ENCODE assay signal across 8 mouse cellular contexts in genomic region chr10:63476167-63476647, GRCm38 (mm10). TPM values are rescaled to one million over a fixed set of nuclear protein-coding genes. Genes with fewer than 3 reads are reported as not detected.
DNase-seq lines count a peak whose midpoint lies in the region; ATAC-seq and TF ChIP-seq lines count a peak whose summit lies in the region.
"Had no signal": no experiment of that assay in that cellular context is flagged by ENCODE, and none has a peak within 500 bp of the region (broad histone marks: within the 10 kb centered on the region; RNA-seq: fewer than 3 reads in every experiment).

No protein-coding gene starts in this region.

- peak overlapping the region; percentile 51 for H3K4me2 ChIP-seq in heart, embryonic 14.5 days (ENCODE audit: low read length)
- H3K4me2 ChIP-seq in liver, embryonic 15.5 days = no peak overlapping the region
- peak overlapping the region; percentile 14; the same call in 1 of the 2 replicates for H3K4me2 ChIP-seq in stomach, postnatal 0 days (replicated peaks; ENCODE audit: low read depth)

- TF ChIP-seq EP300 in stomach, postnatal 0 days (optimal IDR thresholded peaks at IDR 0.05) = no peak

- TF ChIP-seq CTCF in stomach, postnatal 0 days (IDR thresholded peaks at IDR 0.05; ENCODE audit: low read depth) = no peak

- ATAC-seq in heart, embryonic 14.5 days (ENCODE audit: insufficient number of reproducible peaks, insufficient read depth, low FRiP score, low read depth) = peak; percentile 78
- peak; percentile 34; the same call in 1 of the 2 replicates for ATAC-seq in liver, embryonic 15.5 days (ENCODE audit: insufficient read depth)
- ATAC-seq in stomach, postnatal 0 days (ENCODE audit: low FRiP score, low TSS enrichment) = peak; percentile 26; the same call in 1 of the 2 replicates

- no peak overlapping the region for H3K4me3 ChIP-seq in heart, embryonic 14.5 days (ENCODE audit: control insufficient read depth in 1 of 2, insufficient read depth in 1 of 2, low read depth in 1 of 2, low read length in 2 of 2)
- no peak overlapping the region for H3K4me3 ChIP-seq in liver, embryonic 15.5 days (replicated peaks)
- H3K4me3 ChIP-seq in stomach, postnatal 0 days (ENCODE audit: low read depth, low read length) = no peak overlapping the region

- DNase-seq in urinary bladder, postnatal 14 days (ENCODE audit: low spot score) = peak; percentile 37
- no peak for DNase-seq in urinary bladder, adult 18-20 months (ENCODE audit: low spot score in 2 of 2)
- peak; percentile 22 for DNase-seq in stomach, postnatal 0 days (ENCODE audit: low spot score)
- no peak for DNase-seq in spleen, postnatal 36 days (ENCODE audit: low spot score in 2 of 2)
- DNase-seq in retina, embryonic 14.5 days (ENCODE audit: low spot score) = no peak

- H3K27me3 ChIP-seq in heart, embryonic 14.5 days (ENCODE audit: control insufficient read depth, insufficient read depth, low read length) = no peaks in the 10 kb centered on the region
- no peaks in the 10 kb centered on the region for H3K27me3 ChIP-seq in liver, embryonic 15.5 days
- no peaks in the 10 kb centered on the region for H3K27me3 ChIP-seq in stomach, postnatal 0 days (ENCODE audit: control insufficient read depth, insufficient read depth, low read length)

- no peaks in the 10 kb centered on the region for H3K9me3 ChIP-seq in heart, embryonic 14.5 days (ENCODE audit: control insufficient read depth, low read length)
- no peaks in the 10 kb centered on the region for H3K9me3 ChIP-seq in liver, embryonic 15.5 days (replicated peaks)
- H3K9me3 ChIP-seq in stomach, postnatal 0 days (ENCODE audit: control insufficient read depth, low read length) = no peaks in the 10 kb centered on the region

- 17% methylated on average over 10 of the region's 10 CpGs for WGBS in heart, embryonic 14.5 days
- 35% methylated on average over 10 of the region's 10 CpGs for WGBS in liver, embryonic 15.5 days (ENCODE audit: insufficient replicate concordance)
- 27% methylated on average over 10 of the region's 10 CpGs for WGBS in stomach, postnatal 0 days

- peak overlapping the region; percentile 39 for H3K9ac ChIP-seq in heart, embryonic 14.5 days (ENCODE audit: low read length)
- no peak overlapping the region for H3K9ac ChIP-seq in liver, embryonic 15.5 days
- H3K9ac ChIP-seq in stomach, postnatal 0 days (ENCODE audit: low read length) = no peak overlapping the region

- H3K36me3 ChIP-seq in heart, embryonic 14.5 days (ENCODE audit: control insufficient read depth, insufficient read depth, low read length) = 0 out of 2 replicates have a peak, but pooled peaks cover 3% of the 10 kb centered on the region
- H3K36me3 ChIP-seq in liver, embryonic 15.5 days (replicated peaks) = no peaks in the 10 kb centered on the region
- H3K36me3 ChIP-seq in stomach, postnatal 0 days (ENCODE audit: control insufficient read depth, insufficient read depth, low read length) = no peaks in the 10 kb centered on the region

- peak overlapping the region; percentile 92 to 98 for H3K27ac ChIP-seq in heart, embryonic 14.5 days (replicated peaks in 1 of 2; ENCODE audit: control insufficient read depth in 1 of 2, insufficient read depth in 1 of 2, low read depth in 2 of 2, low read length in 2 of 2)
- H3K27ac ChIP-seq in liver, embryonic 15.5 days (replicated peaks) = no peak overlapping the region
- peak overlapping the region; percentile 69 for H3K27ac ChIP-seq in stomach, postnatal 0 days (replicated peaks)

- peaks cover 21 to 64% of the 10 kb centered on the region in 2 experiments for H3K4me1 ChIP-seq in heart, embryonic 14.5 days (ENCODE audit: control insufficient read depth in 2 of 2, insufficient read depth in 2 of 2, low read length in 2 of 2)
- no peaks in the 10 kb centered on the region for H3K4me1 ChIP-seq in liver, embryonic 15.5 days (replicated peaks)
- H3K4me1 ChIP-seq in stomach, postnatal 0 days (replicated peaks; ENCODE audit: control insufficient read depth, insufficient read depth) = no peaks in the 10 kb centered on the region

RNA-seq across cellular contexts. Expression of gene Ctnna3, which starts 46.3 kb away (rescaled TPM):
- 29.4 and 33.6 TPM in 2 replicates for polyA plus RNA-seq in heart, embryonic 14.5 days (2014; fragmentation: Nextera tagmentation; extraction: Ambion mirVana)
- polyA plus RNA-seq in liver, embryonic 15.5 days (2015; fragmentation: Nextera tagmentation; extraction: Ambion mirVana) = 0.03 and 0.12 TPM in 2 replicates
- polyA plus RNA-seq in stomach, postnatal 0 days (2015; fragmentation: Nextera tagmentation; extraction: Ambion mirVana) = 0.27 and 0.35 TPM in 2 replicates

RNA-seq across cellular contexts. Expression of gene Gm7075, which starts 54.6 kb away (rescaled TPM):
- polyA plus RNA-seq in heart, embryonic 14.5 days (2014; fragmentation: Nextera tagmentation; extraction: Ambion mirVana) = not detected in 2 replicates
- polyA plus RNA-seq in liver, embryonic 15.5 days (2015; fragmentation: Nextera tagmentation; extraction: Ambion mirVana) = not detected in 2 replicates
- not detected in 2 replicates for polyA plus RNA-seq in stomach, postnatal 0 days (2015; fragmentation: Nextera tagmentation; extraction: Ambion mirVana)
- polyA plus RNA-seq: large intestine, adult 2 months had no signal

Comparison
In these comparisons a context has a peak if more than half of its experiments do, and no peak if none do; other contexts are left out.
1. DNase-seq: peak in urinary bladder, postnatal 14 days (single experiment) and stomach, postnatal 0 days (single experiment); none in urinary bladder, adult 18-20 months (0 of 2), spleen, postnatal 36 days (0 of 2) and retina, embryonic 14.5 days (single experiment).
2. ATAC-seq: peak in every context shown above with its lines; median percentile 78 in heart, embryonic 14.5 days; 34 in liver, embryonic 15.5 days; 26 in stomach, postnatal 0 days.
3. RNA of gene Ctnna3, which starts 46.3 kb away (polyA plus RNA-seq): 29.4 to 33.6 TPM in heart, embryonic 14.5 days; 0.27 to 0.35 TPM in stomach, postnatal 0 days and 0.03 to 0.12 TPM in liver, embryonic 15.5 days; every median in the first group is over 10 times any median in the second.